Mouse (Mus musculus) layer of hippocampus, adult 2 months (tissue): Measurements from ENCODE around the gene Cope. TPM values are rescaled to one million over a fixed set of nuclear protein-coding genes. Genes with fewer than 3 reads are reported as not detected.
A peak's percentile ranks its signal among the peaks of the same experiment; 100 is the strongest.

Experiments used
- DNase-seq, 2 experiments: peaks; one replicate each; pipeline ENCODE4 v3.0.0; 2022; ENCODE audit warnings: low spot score in 2 of 2
- H3K27ac ChIP-seq: fragments of 200-600 bp; 2 replicates; pipeline ENCODE4 v1.8.1; 2022
- H3K4me3 ChIP-seq: fragments of 200-600 bp; 2 replicates; pipeline ENCODE4 v1.8.1; 2022; ENCODE audit warnings: mild to moderate bottlenecking
- CTCF ChIP-seq: fragments of 200-600 bp; conservative IDR thresholded peaks from 2 replicates; pipeline ENCODE4 v1.8.1; 2022; ENCODE audit warnings: antibody characterized with exemption, mild to moderate bottlenecking, moderate library complexity
- long read RNA-seq, 2 experiments: library from polyadenylated mRNA; stranded (forward); transcript quantifications; one replicate each; pipeline ENCODE4 v2.0.0; 2021; ENCODE audit warnings: borderline mapping rate in 2 of 2
- total RNA-seq, 2 experiments: library from RNA; stranded (reverse); gene quantifications; 2 replicates each; pipeline ENCODE4 v1.2.3; 2021

The Cope gene
- total RNA-seq: 100 to 1,000 TPM; 139 to 157 TPM
- long read RNA-seq, experiment 1, transcript Cope-201 (10 exons, 1,300 nt): major isoform, 142 of 184 reads
- long read RNA-seq, experiment 1, transcript Cope-204 (8 exons, 2,753 nt): minor isoform, 5 of 184 reads
- long read RNA-seq, experiment 1, partial matches to known transcripts: 18 of 184 reads
- long read RNA-seq, experiment 1, other reads (novel, unspliced or antisense): 19 of 184 reads
- long read RNA-seq, experiment 2, transcript Cope-204 (8 exons, 2,753 nt): minor isoform, 11 of 269 reads
- long read RNA-seq, experiment 2, transcript Cope-201 (10 exons, 1,300 nt): major isoform, 216 of 269 reads
- long read RNA-seq, experiment 2, partial matches to known transcripts: 11 of 269 reads
- long read RNA-seq, experiment 2, other reads (novel, unspliced or antisense): 31 of 269 reads

GRCm38 (mm10) chr8:70302358-70302890 is at the start of gene Cope, which contains the start of gene Ddx49:
Gene Cope (plus strand): TSS chr8:70302518.
Gene Ddx49 (minus strand): TSS chr8:70302489.
- Histone ChIP-seq H3K4me3 (peak within 1 kb of the TSS; percentile 81), H3K27ac (peak within 1 kb of the TSS; percentile 93)
- TF ChIP-seq CTCF: no peak
- DNase-seq: peak; percentile 95 to 96

- H3K4me3 ChIP-seq: no peak overlapping the region
- TF ChIP-seq CTCF: peak; percentile 74
- no peak overlapping the region for H3K27ac ChIP-seq
- no peak for DNase-seq
Observed at GRCm38 (mm10) chr8:70254628-70255027, 47.7 kb upstream of the Cope start.

DNA sequence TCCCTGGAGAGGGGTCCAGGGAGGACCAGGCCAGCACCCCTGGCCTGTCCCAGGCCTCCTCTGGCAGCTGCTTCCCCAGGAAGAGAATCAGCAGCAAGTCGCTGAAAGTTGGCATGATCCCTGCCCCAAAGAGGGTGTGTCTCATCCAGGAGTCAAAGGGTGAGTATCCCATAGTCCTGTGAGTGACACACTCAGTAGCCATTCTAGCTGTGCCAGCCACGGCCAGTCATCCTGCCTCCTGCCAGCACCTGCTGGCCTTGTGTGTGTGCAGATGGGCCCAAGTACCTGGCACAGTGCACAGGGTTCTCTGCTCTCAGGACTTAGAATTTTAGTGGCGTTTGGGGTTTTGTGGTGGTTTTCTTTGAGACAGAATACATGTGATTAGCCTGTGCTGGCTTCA is 44.9 kb upstream of the Cope start:
- TF ChIP-seq CTCF: no peak
- Histone ChIP-seq H3K27ac (no peak overlapping the region), H3K4me3 (no peak overlapping the region)
- no peak for DNase-seq

DNA sequence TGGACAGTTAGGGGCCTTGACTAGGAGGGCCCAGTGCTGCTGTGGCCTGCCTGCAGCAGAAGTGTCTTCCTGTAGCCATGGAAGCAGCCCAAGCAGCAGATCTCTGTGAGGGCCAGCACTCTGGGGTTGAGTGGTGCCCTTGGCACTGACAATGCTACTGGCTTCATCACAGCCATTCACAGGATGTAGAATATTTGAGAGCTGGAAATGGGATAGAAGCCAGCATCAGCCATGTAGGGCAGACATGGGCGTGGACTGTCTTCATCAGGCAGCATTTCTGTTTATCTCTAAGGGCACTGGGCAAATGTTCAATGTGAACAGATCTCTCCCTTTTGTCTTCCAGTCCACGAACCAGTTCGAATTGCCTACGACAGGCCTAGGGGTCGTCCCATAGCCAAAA is 43.7 kb upstream of the Cope start:
- no peak for DNase-seq
- H3K27ac ChIP-seq: 0 out of 2 replicates have a peak overlapping the region, but pooled peaks have one; percentile 14
- H3K4me3 ChIP-seq: no peak overlapping the region
- TF ChIP-seq CTCF: no peak

DNA sequence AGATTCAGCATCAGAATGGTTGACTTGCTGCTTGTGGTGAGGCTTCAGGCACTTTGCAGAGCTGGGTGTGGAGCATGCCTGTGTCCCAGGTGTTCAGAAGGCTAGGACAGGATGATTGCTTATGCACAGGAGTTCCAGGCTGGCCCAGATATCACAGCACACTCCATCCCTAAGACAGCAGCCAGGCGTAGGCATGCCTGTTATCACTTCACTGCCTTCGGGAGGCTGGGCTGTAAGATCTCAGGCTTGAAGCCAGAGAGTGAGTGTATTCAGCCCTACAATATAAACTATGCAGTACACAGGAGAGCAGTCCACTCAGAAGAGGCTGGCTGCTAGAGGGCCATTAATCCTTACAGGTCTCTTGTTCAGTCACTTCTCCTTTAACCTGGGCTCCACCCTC is 43.3 kb upstream of the Cope start:
- Histone ChIP-seq H3K4me3 (no peak overlapping the region), H3K27ac (no peak overlapping the region)
- no peak for TF ChIP-seq CTCF
- no peak for DNase-seq

DNA sequence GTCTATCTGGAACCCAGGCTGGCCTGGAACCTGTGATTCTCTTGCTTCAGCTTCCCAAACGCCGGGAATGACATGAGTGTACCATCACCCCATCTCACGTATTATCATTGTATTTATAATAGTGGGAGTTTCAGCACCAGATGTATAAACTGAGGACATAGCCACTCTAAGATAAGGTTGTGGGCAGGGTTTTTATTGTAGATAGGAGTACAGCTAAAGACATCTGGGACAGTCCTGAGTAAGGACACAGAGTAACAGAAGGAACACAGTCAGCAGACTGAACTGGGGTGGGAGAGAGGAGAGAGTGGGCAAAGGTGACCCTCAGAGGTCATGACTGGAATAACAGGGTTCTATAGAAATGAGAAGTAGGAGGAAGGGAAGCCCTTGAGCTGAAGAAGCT is 34.6 kb upstream of the Cope start:
- DNase-seq: no peak
- no peak overlapping the region for H3K27ac ChIP-seq
- TF ChIP-seq CTCF: no peak
- no peak overlapping the region for H3K4me3 ChIP-seq

GRCm38 (mm10) chr8:70268311-70268710 is 34.0 kb upstream of the Cope start:
- Histone ChIP-seq H3K27ac (peak overlapping the region; percentile 70), H3K4me3 (no peak overlapping the region)
- no peak for TF ChIP-seq CTCF
- no peak for DNase-seq

GRCm38 (mm10) chr8:70268799-70269565 is 33.3 kb upstream of the Cope start:
- Histone ChIP-seq H3K27ac (peak overlapping the region; percentile 70), H3K4me3 (no peak overlapping the region)
- DNase-seq: peak; percentile 40 to 42
- TF ChIP-seq CTCF: peak; percentile 75

DNA sequence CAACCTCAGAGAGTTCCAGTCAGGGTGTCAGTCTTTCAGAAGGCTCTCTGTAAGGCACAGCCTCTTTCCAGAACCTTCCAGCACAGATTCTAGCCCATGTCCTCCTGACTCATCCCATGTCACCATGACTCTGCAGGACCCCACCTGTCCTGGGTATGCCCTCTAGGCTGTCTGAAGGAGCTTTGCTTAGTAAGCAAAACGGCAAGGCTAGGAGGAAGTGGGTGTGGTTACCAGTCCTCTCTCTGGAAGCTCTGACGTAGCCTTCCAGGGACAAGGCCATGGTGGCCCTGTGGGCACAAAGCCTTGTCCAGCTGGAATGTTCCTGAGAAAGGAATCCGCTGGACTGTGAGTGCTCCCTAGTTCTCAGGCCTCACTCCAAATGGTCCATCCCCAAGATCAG is 29.4 kb upstream of the Cope start:
- no peak overlapping the region for H3K4me3 ChIP-seq
- no peak overlapping the region for H3K27ac ChIP-seq
- DNase-seq: no peak
- no peak for TF ChIP-seq CTCF

GRCm38 (mm10) chr8:70274350-70274749 is 28.0 kb upstream of the Cope start:
- H3K27ac ChIP-seq: no peak overlapping the region
- no peak overlapping the region for H3K4me3 ChIP-seq
- TF ChIP-seq CTCF: no peak
- DNase-seq: no peak

- Histone ChIP-seq H3K27ac (no peak overlapping the region), H3K4me3 (no peak overlapping the region)
- no peak for DNase-seq
- no peak for TF ChIP-seq CTCF
Observed at GRCm38 (mm10) chr8:70276476-70276875, 25.8 kb upstream of the Cope start.

GRCm38 (mm10) chr8:70278175-70278574 is 24.1 kb upstream of the Cope start:
- TF ChIP-seq CTCF: no peak
- peak overlapping the region; percentile 9; the same call in 1 of the 2 replicates for H3K4me3 ChIP-seq

DNA sequence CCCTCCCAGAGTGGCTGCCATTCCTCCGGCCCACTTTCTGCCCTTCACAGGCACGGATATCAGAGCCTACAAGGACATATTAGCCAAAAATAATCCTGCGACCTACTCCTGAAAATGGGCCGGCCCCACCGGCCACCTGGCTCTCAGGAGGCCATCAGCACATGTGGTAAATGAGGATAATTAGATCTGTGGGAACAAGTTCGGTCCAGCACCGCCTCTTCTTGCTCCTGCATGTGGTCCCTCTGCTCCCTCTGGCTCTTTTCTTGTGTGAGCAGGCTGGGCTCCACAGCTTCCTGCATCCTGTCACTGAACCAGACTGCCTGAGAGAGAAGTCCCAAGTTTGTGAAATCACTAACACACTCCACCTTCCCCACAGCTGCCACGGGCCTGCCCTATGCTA is 23.1 kb upstream of the Cope start:
- no peak for DNase-seq
- Histone ChIP-seq H3K27ac (peak overlapping the region; percentile 90), H3K4me3 (no peak overlapping the region)
- TF ChIP-seq CTCF: no peak

More at GRCm38 (mm10) chr8:70278175-70278574, 24.1 kb upstream of the Cope start:
- peak overlapping the region; percentile 90 for H3K27ac ChIP-seq
- peak; percentile 52 to 74 for DNase-seq
